Mouse (Mus musculus) neural tube, embryonic 15.5 days (tissue): ENCODE measurements around the gene Selenoo. TPM values are rescaled to one million over a fixed set of nuclear protein-coding genes. Genes with fewer than 3 reads are reported as not detected.
A peak's percentile ranks its signal among the peaks of the same experiment; 100 is the strongest.

ENCODE experiments used
- ATAC-seq: fragments of 200-750 bp; cut with Nextera tagmentation; 2 replicates; pipeline ENCODE4 v1.8.0; 2017; ENCODE audit warnings: mild to moderate bottlenecking, moderate TSS enrichment, moderate library complexity; ENCODE audit not compliant: low FRiP score
- H3K27ac ChIP-seq: fragments of 300-500 bp; sonication (generic); replicated peaks from 2 replicates; pipeline ENCODE4 v1.5.1; 2015; ENCODE audit warnings: mild to moderate bottlenecking, inconsistent platforms
- H3K27me3 ChIP-seq: fragments of 300-500 bp; sonication (generic); replicated peaks from 2 replicates; pipeline ENCODE4 v1.6.1; 2015; ENCODE audit warnings: inconsistent platforms
- H3K36me3 ChIP-seq: fragments of 300-500 bp; sonication (generic); 2 replicates; pipeline ENCODE4 v1.6.1; 2015; ENCODE audit warnings: inconsistent platforms
- H3K4me1 ChIP-seq: fragments of 300-500 bp; sonication (generic); 2 replicates; pipeline ENCODE4 v1.6.1; 2015; ENCODE audit warnings: inconsistent platforms
- H3K4me2 ChIP-seq: fragments of 300-500 bp; sonication (generic); 2 replicates; pipeline ENCODE4 v1.6.1; 2015; ENCODE audit warnings: inconsistent platforms, mild to moderate bottlenecking, moderate library complexity
- H3K4me3 ChIP-seq: fragments of 300-500 bp; sonication (generic); replicated peaks from 2 replicates; pipeline ENCODE4 v1.5.1; 2015; ENCODE audit warnings: mild to moderate bottlenecking, inconsistent platforms
- H3K9ac ChIP-seq: fragments of 300-500 bp; sonication (generic); replicated peaks from 2 replicates; pipeline ENCODE4 v1.6.1; 2015; ENCODE audit warnings: mild to moderate bottlenecking, inconsistent platforms
- H3K9me3 ChIP-seq: fragments of 300-500 bp; sonication (generic); replicated peaks from 2 replicates; pipeline ENCODE4 v1.6.1; 2016; ENCODE audit warnings: inconsistent platforms
- WGBS: fragments of 180-500 bp; shearing (Covaris S2); methylation state at CpG from one replicate; pipeline ENCODE4 v1.1.7; 2015; ENCODE audit warnings: mixed read lengths; 5-methylcytosine and 5-hydroxymethylcytosine counted together
- polyA plus RNA-seq: library from polyadenylated mRNA; unstranded; fragments of >200 nt; fragmentation: Nextera tagmentation; extraction: Ambion mirVana; gene quantifications from 2 replicates; pipeline ENCODE4 v1.2.1, GENCODE M21; 2015

The Selenoo gene
- polyA plus RNA-seq, 1 experiment from 2014 or later = 19.7 TPM

- Histone ChIP-seq H3K27ac (no peak overlapping the region), H3K4me3 (no peak overlapping the region), H3K4me2 (no peak overlapping the region), H3K36me3 (no peaks in the 10 kb centered on the region), H3K9me3 (no peaks in the 10 kb centered on the region), H3K27me3 (peaks cover 16% of the 10 kb centered on the region), H3K9ac (no peak overlapping the region; the same call in 1 of the 2 replicates), H3K4me1 (peaks cover 48% of the 10 kb centered on the region)
- no peak for ATAC-seq
- 94% methylated on average over 11 of the region's 11 CpGs for WGBS
Observed at GRCm38 (mm10) chr15:89144965-89145364, 56.1 kb downstream of the Selenoo start.

GRCm38 (mm10) chr15:89145813-89146350 lies 57.0 kb downstream of the Selenoo start:
- no peak overlapping the region; the same call in 1 of the 2 replicates for H3K9ac ChIP-seq
- peak overlapping the region; percentile 67 for H3K4me2 ChIP-seq
- ATAC-seq = no peak
- H3K36me3 ChIP-seq = no peaks in the 10 kb centered on the region
- H3K27ac ChIP-seq = no peak overlapping the region
- no peaks in the 10 kb centered on the region for H3K9me3 ChIP-seq
- peak overlapping the region; percentile 57 for H3K4me3 ChIP-seq
- H3K4me1 ChIP-seq = peaks cover 46% of the 10 kb centered on the region
- 78% methylated on average over 24 of the region's 24 CpGs for whole genome bisulfite sequencing
- H3K27me3 ChIP-seq = peaks cover 8% of the 10 kb centered on the region; the same call in 1 of the 2 replicates

GRCm38 (mm10) chr15:89146537-89146936 lies 57.7 kb downstream of the Selenoo start:
- Histone ChIP-seq H3K27me3 (peaks cover 1% of the 10 kb centered on the region; the same call in 1 of the 2 replicates), H3K4me1 (peaks cover 40% of the 10 kb centered on the region), H3K9ac (peak overlapping the region; percentile 55), H3K9me3 (no peaks in the 10 kb centered on the region), H3K4me2 (peak overlapping the region; percentile 67), H3K36me3 (no peaks in the 10 kb centered on the region), H3K4me3 (peak overlapping the region; percentile 57), H3K27ac (peak overlapping the region; percentile 76)
- ATAC-seq = peak; percentile 46
- 2% methylated on average over 27 of the region's 27 CpGs for WGBS

- Histone ChIP-seq H3K4me2 (peak overlapping the region; percentile 67), H3K27me3 (no peaks in the 10 kb centered on the region), H3K9me3 (no peaks in the 10 kb centered on the region), H3K36me3 (no peaks in the 10 kb centered on the region), H3K27ac (peak overlapping the region; percentile 76), H3K9ac (peak overlapping the region; percentile 55), H3K4me1 (peaks cover 42% of the 10 kb centered on the region), H3K4me3 (peak overlapping the region; percentile 57)
- 7% methylated on average over 16 of the region's 16 CpGs for WGBS
- no peak for ATAC-seq
Observed at GRCm38 (mm10) chr15:89147024-89147423, 58.1 kb downstream of the Selenoo start.

- WGBS = 18% methylated on average over 10 of the region's 10 CpGs
- Histone ChIP-seq H3K4me3 (peak overlapping the region; percentile 57), H3K9ac (peak overlapping the region; percentile 55), H3K4me2 (peak overlapping the region; percentile 67), H3K36me3 (no peaks in the 10 kb centered on the region), H3K27me3 (no peaks in the 10 kb centered on the region), H3K9me3 (no peaks in the 10 kb centered on the region), H3K27ac (peak overlapping the region; percentile 76), H3K4me1 (peaks cover 46% of the 10 kb centered on the region)
- ATAC-seq = no peak
Observed at GRCm38 (mm10) chr15:89147456-89147855, 58.6 kb downstream of the Selenoo start.

- no peaks in the 10 kb centered on the region for H3K27me3 ChIP-seq
- no peaks in the 10 kb centered on the region for H3K9me3 ChIP-seq
- peak overlapping the region; percentile 76; the same call in 1 of the 2 replicates for H3K27ac ChIP-seq
- H3K9ac ChIP-seq = peak overlapping the region; percentile 53; the same call in 1 of the 2 replicates
- H3K36me3 ChIP-seq = no peaks in the 10 kb centered on the region
- H3K4me2 ChIP-seq = peak overlapping the region; percentile 67
- WGBS = 33% methylated on average over 4 of the region's 4 CpGs
- no peak for ATAC-seq
- peak overlapping the region; percentile 57 for H3K4me3 ChIP-seq
- H3K4me1 ChIP-seq = peaks cover 47% of the 10 kb centered on the region
Observed at GRCm38 (mm10) chr15:89147895-89148294, 59.0 kb downstream of the Selenoo start.

- Histone ChIP-seq H3K27ac (peak overlapping the region; percentile 88), H3K9ac (peak overlapping the region; percentile 53), H3K4me2 (peak overlapping the region; percentile 67), H3K27me3 (no peaks in the 10 kb centered on the region), H3K9me3 (no peaks in the 10 kb centered on the region), H3K4me1 (peaks cover 47% of the 10 kb centered on the region), H3K36me3 (no peaks in the 10 kb centered on the region), H3K4me3 (peak overlapping the region; percentile 57)
- WGBS = 4% methylated on average over 25 of the region's 25 CpGs
- peak; percentile 12; the same call in 1 of the 2 replicates for ATAC-seq
Observed at GRCm38 (mm10) chr15:89148496-89149270, 59.8 kb downstream of the Selenoo start.

- Histone ChIP-seq H3K9ac (peak within 1 kb of the TSS; percentile 53), H3K27ac (peak within 1 kb of the TSS; percentile 88), H3K4me2 (peak within 1 kb of the TSS; percentile 67), H3K36me3 (peaks cover 7% of the 10 kb centered on the region; the same call in 1 of the 2 replicates), H3K4me1 (peaks cover 47% of the 10 kb centered on the region), H3K9me3 (no peaks in the 10 kb centered on the region), H3K27me3 (no peaks in the 10 kb centered on the region), H3K4me3 (peak within 1 kb of the TSS; percentile 57)
- ATAC-seq = peak; percentile 77
- under 1% methylated on average over 61 of the region's 61 CpGs for WGBS
Observed at GRCm38 (mm10) chr15:89149271-89150040, 60.6 kb downstream of the Selenoo start, which contains the start of gene Mapk11. Gene Mapk11 (minus strand): TSS chr15:89149628.

Other genes starting within 250 kb of the Selenoo start
- 66.8 and 78.7 TPM in 2 replicates for gene Pim3, start 226.9 kb upstream of the Selenoo start, polyA plus RNA-seq
- 0.13 and 0.17 TPM in 2 replicates for gene Ttll8, start 134.7 kb upstream of the Selenoo start, polyA plus RNA-seq
- 20.4 and 21.4 TPM in 2 replicates for gene Mlc1, start 110.1 kb upstream of the Selenoo start, polyA plus RNA-seq
- not detected in 2 replicates for gene Mov10l1, start 106.2 kb upstream of the Selenoo start, polyA plus RNA-seq
- gene Panx2, start 29.4 kb upstream of the Selenoo start, polyA plus RNA-seq = 8.7 and 10.1 TPM in 2 replicates
- gene Trabd, start 14.0 kb upstream of the Selenoo start, polyA plus RNA-seq = 38.2 and 44.9 TPM in 2 replicates
- 14.4 and 14.8 TPM in 2 replicates for gene Tubgcp6, start 34.0 kb downstream of the Selenoo start, polyA plus RNA-seq
- 25.1 and 31.9 TPM in 2 replicates for gene Hdac10, start 39.6 kb downstream of the Selenoo start, polyA plus RNA-seq
- gene Mapk12, start 51.6 kb downstream of the Selenoo start, polyA plus RNA-seq = 4.8 and 5.2 TPM in 2 replicates
- gene Mapk11, start 60.5 kb downstream of the Selenoo start, polyA plus RNA-seq = 22.5 and 27.5 TPM in 2 replicates
- gene Plxnb2, start 91.7 kb downstream of the Selenoo start, polyA plus RNA-seq = 69.4 and 72.3 TPM in 2 replicates
- 77.2 and 91.0 TPM in 2 replicates for gene Dennd6b, start 107.4 kb downstream of the Selenoo start, polyA plus RNA-seq
- gene Ppp6r2, start 122.5 kb downstream of the Selenoo start, polyA plus RNA-seq = 62.8 and 67.7 TPM in 2 replicates
- gene Sbf1, start 226.2 kb downstream of the Selenoo start, polyA plus RNA-seq = 90.5 and 94.8 TPM in 2 replicates
- gene Adm2, start 233.6 kb downstream of the Selenoo start, polyA plus RNA-seq = 0.14 TPM in 1 of 2 replicates, not detected in the other
- not detected in 2 replicates for gene Miox, start 245.3 kb downstream of the Selenoo start, polyA plus RNA-seq